Mouse (Mus musculus): ENCODE measurements around the gene Letm1.

- TF ChIP-seq POLR2A (IDR thresholded peaks at IDR 0.05; ENCODE audit: extremely low read depth, insufficient read depth, low read length) = no peak
- TF ChIP-seq CTCF (IDR thresholded peaks at IDR 0.05; ENCODE audit: low read depth, low read length) = no peak
Measured at GRCm38 (mm10) chr5:33728841-33729240, 53.8 kb downstream of the Letm1 start.
